Mouse (Mus musculus) heart, adult 2 months (tissue): ENCODE measurements around the gene Doc2g. TPM values are rescaled to one million over a fixed set of nuclear protein-coding genes. Genes with fewer than 3 reads are reported as not detected.
A peak's percentile ranks its signal among the peaks of the same experiment; 100 is the strongest.

Source experiments
- DNase-seq, 2 experiments: peaks; one replicate each; pipeline ENCODE4 v3.0.0; 2021
- H3K27ac ChIP-seq: fragments of 200-600 bp; 2 replicates; pipeline ENCODE4 v1.8.1; 2022
- H3K27me3 ChIP-seq: fragments of 200-500 bp; 2 replicates; pipeline ENCODE4 v1.6.1; 2012; ENCODE audit warnings: mild to moderate bottlenecking, low read length, inconsistent platforms, mixed read lengths; ENCODE audit not compliant: control insufficient read depth, insufficient read depth
- H3K36me3 ChIP-seq: fragments of 200-500 bp; 2 replicates; pipeline ENCODE4 v1.6.1; 2012; ENCODE audit warnings: low read length, inconsistent platforms; ENCODE audit not compliant: control insufficient read depth, insufficient read depth
- H3K4me1 ChIP-seq: fragments of 200-500 bp; 2 replicates; pipeline ENCODE4 v1.6.1; 2011; ENCODE audit warnings: low read length; ENCODE audit not compliant: control insufficient read depth, insufficient read depth
- H3K4me3 ChIP-seq: fragments of 200-600 bp; 2 replicates; pipeline ENCODE4 v1.8.1; 2022
- H3K79me2 ChIP-seq: fragments of 200-500 bp; replicated peaks from 2 replicates; pipeline ENCODE4 v1.6.1; 2012; ENCODE audit warnings: mild to moderate bottlenecking, inconsistent platforms, low read length, moderate library complexity, mixed read lengths; ENCODE audit not compliant: control insufficient read depth, insufficient read depth
- H3K9ac ChIP-seq: fragments of 200-500 bp; 2 replicates; pipeline ENCODE4 v1.6.1; 2012; ENCODE audit warnings: low read depth, mild to moderate bottlenecking, control low read depth, inconsistent platforms, low read length, mixed read lengths
- CTCF ChIP-seq: fragments of 200-600 bp; IDR thresholded peaks from 2 replicates; pipeline ENCODE4 v1.8.1; 2022; ENCODE audit warnings: antibody characterized with exemption, mild to moderate bottlenecking, moderate library complexity
- EP300 ChIP-seq: fragments of 200-500 bp; IDR thresholded peaks from 2 replicates; pipeline ENCODE4 v1.6.1; 2011; ENCODE audit warnings: low read depth, low read length, control low read depth; ENCODE audit not compliant: insufficient read depth
- POLR2A ChIP-seq: fragments of 200-500 bp; IDR thresholded peaks from 2 replicates; pipeline ENCODE4 v1.6.1; 2011; ENCODE audit warnings: mild to moderate bottlenecking, low read depth, low read length, control low read depth; ENCODE audit not compliant: insufficient read depth
- WGBS: fragments of 180-500 bp; shearing (Covaris S2); methylation state at CpG from one replicate; pipeline ENCODE4 v1.1.7; 2018; 5-methylcytosine and 5-hydroxymethylcytosine counted together
- intact Hi-C: fragments of 180-260 bp; cut with DNase I; formaldehyde crosslinking; loops from one replicate; pipeline ENCODE4 v1.15.1; 2025
- polyA plus RNA-seq: library from polyadenylated mRNA; depleted of rRNA; stranded (reverse); fragments of >200 nt; gene quantifications from 2 replicates; pipeline ENCODE4 v1.2.3, GENCODE M21; 2012
- total RNA-seq, 2 experiments: library from RNA; stranded (reverse); gene quantifications; 2 replicates each; pipeline ENCODE4 v1.2.3; 2021

Doc2g gene
- total and polyA plus RNA-seq, 3 experiments, result 193 to 597 (median 236) TPM

DNA sequence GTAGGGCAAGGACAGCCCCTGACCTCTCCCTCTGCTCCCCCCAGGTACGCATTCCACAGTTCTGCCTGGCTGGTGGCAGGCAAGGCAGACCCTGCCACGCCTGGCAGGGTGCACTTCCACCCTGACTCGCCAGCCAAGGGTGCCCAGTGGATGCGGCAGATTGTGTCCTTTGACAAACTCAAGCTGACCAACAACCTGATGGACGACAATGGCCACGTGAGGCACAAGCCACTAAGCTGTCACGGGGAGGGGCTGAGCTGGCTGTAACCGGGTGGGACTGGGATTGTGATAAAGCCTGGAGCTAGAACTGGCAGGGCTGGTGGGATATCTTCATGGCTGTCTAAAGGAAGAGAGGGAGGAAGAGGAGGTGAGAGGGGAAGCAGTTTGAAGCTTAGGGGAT is 5.9 kb upstream of the Doc2g start:
- no peaks in the 10 kb centered on the region for H3K27me3 ChIP-seq
- intact Hi-C loops, result no loop called here

GRCm38 (mm10) chr19:3998335-3998734 is 4.8 kb upstream of the Doc2g start:
- H3K9ac ChIP-seq, result no peak overlapping the region
- 81% methylated on average over 8 of the region's 8 CpGs for WGBS
- no peak for TF ChIP-seq CTCF
- no peak for TF ChIP-seq POLR2A
- TF ChIP-seq EP300, result no peak

More for the DNA sequence above, 5.9 kb upstream of the Doc2g start:
- no peak for TF ChIP-seq CTCF
- Histone ChIP-seq H3K27ac (no peak overlapping the region), H3K36me3 (no peaks in the 10 kb centered on the region), H3K4me1 (peaks cover 5% of the 10 kb centered on the region; the same call in 1 of the 2 replicates), H3K79me2 (no peaks in the 10 kb centered on the region), H3K4me3 (no peak overlapping the region), H3K9ac (no peak overlapping the region)
- DNase-seq, result no peak
- 48% methylated on average over 8 of the region's 8 CpGs for WGBS

DNA sequence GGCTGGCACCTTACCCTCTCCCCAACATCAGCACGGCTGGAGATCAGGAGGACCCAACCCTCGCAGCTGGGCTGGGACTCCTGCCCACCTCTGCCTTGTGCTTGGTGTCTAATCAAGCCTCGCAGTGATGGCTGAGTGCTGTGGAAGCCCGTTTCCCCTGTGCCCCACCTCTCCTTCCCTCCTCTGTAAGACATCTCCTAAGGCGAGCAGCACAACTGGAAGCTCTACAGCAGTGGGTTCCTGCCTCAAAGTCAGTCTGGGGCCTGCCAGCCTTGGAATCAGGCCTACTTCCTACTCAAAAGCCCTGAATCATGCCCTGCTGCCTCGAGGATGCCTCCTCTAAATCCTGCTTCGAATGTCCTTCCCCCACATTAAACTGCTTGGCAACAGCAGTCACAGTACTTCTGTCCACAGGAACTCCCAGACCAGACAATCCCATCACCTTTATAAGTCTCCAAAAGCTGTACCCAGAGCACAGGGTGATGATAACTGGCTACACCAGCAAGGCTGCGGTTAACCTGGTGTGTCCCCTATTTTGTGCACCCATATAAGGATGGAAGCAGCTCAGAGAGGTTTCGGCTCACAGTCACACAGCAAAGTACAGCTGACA is 3.9 kb upstream of the Doc2g start:
- TF ChIP-seq EP300, result no peak
- Histone ChIP-seq H3K79me2 (no peaks in the 10 kb centered on the region), H3K9ac (peak overlapping the region; percentile 14; the same call in 1 of the 2 replicates), H3K4me1 (peaks cover 8% of the 10 kb centered on the region), H3K27ac (peak overlapping the region; percentile 94), H3K36me3 (no peaks in the 10 kb centered on the region), H3K4me3 (peak overlapping the region; percentile 77), H3K27me3 (no peaks in the 10 kb centered on the region)
- no peak for DNase-seq
- intact Hi-C loops, result no loop called here
- WGBS, result 70% methylated on average over 9 of the region's 9 CpGs

More at GRCm38 (mm10) chr19:3998335-3998734, 4.8 kb upstream of the Doc2g start:
- Histone ChIP-seq H3K79me2 (no peaks in the 10 kb centered on the region), H3K27me3 (no peaks in the 10 kb centered on the region), H3K4me1 (peaks cover 8% of the 10 kb centered on the region), H3K4me3 (no peak overlapping the region), H3K36me3 (no peaks in the 10 kb centered on the region), H3K27ac (no peak overlapping the region)
- intact Hi-C loops, result no loop called here
- no peak for DNase-seq

DNA sequence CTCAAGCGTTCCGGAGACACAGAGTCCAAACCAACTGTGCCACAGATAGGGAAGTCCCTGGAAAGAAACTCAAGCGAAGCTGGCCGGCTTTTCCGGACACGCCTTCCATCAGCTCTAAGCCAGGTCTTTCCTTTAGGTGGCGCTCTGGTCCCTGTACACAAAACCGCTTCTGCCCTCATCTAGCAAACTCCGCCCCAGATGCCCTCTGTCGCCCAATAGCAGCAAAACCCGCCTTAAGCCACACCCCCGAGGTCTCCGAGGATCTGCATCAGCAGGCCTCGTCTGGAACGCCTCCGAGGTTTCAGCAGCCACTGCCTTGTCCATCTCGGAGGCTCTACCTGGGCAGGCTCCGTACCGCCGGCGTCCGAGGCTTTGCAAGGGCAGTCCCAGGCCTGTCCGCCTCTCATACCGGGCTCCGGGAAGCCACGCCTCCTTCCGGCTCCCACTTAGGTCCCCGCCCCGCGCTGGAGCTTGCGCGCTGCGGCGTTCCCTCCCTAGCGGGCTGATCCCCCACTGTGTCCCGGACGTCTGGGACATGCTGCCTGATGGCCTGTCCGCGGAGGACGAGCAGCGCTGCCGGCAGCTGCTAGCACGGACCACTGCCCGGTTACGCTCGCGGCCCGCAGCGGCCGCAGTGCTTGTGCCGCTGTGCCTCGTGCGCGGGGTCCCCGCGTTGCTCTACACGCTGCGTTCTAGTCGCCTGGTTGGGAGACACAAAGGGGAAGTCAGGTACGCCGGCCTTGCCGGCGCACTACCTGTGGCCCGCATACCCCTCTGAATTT is 2.8 kb upstream of the Doc2g start, which contains the start of the genes Nudt8 and Gm49405:
Nudt8 (plus strand) TSS at position 462 of the 782 bp plus-strand sequence.
Gm49405 (plus strand) TSS at position 508 of the 782 bp plus-strand sequence.
- DNase-seq, result peak; percentile 95 to 98
- H3K36me3 ChIP-seq, result no peaks in the 10 kb centered on the region
- peaks cover 8% of the 10 kb centered on the region for H3K4me1 ChIP-seq
- intact Hi-C loops, result loop anchor here (1.0 kb wide), 1 partner anchor 12 kb away; the partner anchor contains the start of gene Ndufv1
- peak within 1 kb of the TSS; percentile 94 for H3K27ac ChIP-seq
- H3K9ac ChIP-seq, result peak within 1 kb of the TSS; percentile 87
- WGBS, result under 1% methylated on average over 64 of the region's 64 CpGs
- peak within 1 kb of the TSS; percentile 77 for H3K4me3 ChIP-seq
- TF ChIP-seq CTCF, result peak; percentile 88
- TF ChIP-seq EP300, result peak; percentile 52; the same call in 1 of the 2 replicates
- peak; percentile 99 for TF ChIP-seq POLR2A
- H3K79me2 ChIP-seq, result no peaks in the 10 kb centered on the region
- H3K27me3 ChIP-seq, result no peaks in the 10 kb centered on the region

DNA sequence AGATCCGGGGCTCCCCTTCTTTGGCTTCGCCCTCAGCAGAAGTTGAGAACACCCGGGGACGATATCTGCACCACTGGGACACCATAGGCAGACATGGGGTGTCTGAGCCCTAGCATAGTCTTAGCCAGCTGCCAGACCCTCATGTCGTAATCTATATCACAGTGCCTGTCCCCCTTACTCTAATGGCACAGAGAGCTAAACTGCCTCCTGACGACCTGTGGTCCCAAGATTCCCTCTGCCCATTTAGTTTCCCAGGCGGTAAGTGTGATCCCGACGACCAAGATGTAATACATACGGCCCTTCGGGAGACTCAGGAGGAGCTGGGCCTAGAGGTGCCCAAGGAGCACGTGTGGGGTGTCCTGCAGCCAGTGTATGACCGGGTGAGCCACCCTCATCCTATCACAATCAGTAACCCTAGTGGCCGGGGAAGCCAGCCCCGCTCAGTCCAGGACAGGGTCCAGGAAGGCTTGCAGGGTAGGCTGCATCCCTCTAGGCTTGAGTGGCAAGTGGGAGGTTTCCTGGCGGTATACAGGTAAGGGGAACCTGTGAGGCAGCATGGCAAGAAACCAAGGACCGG is 2.1 kb upstream of the Doc2g start:
- TF ChIP-seq CTCF (no peak), EP300 (no peak), POLR2A (no peak)
- H3K36me3 ChIP-seq, result no peaks in the 10 kb centered on the region
- peak overlapping the region; percentile 77 for H3K4me3 ChIP-seq
- WGBS, result 24% methylated on average over 17 of the region's 17 CpGs
- H3K27ac ChIP-seq, result peak overlapping the region; percentile 94
- no peaks in the 10 kb centered on the region for H3K27me3 ChIP-seq
- H3K79me2 ChIP-seq, result no peaks in the 10 kb centered on the region
- H3K9ac ChIP-seq, result peak overlapping the region; percentile 87
- DNase-seq, result peak in 1 of 2 experiments; percentile 41
- H3K4me1 ChIP-seq, result peaks cover 8% of the 10 kb centered on the region
- intact Hi-C loops, result loop anchor here (1.0 kb wide), 1 partner anchor 11 kb away; the partner anchor contains the start of gene Ndufv1

- peaks cover 8% of the 10 kb centered on the region for H3K4me1 ChIP-seq
- H3K9ac ChIP-seq, result no peak overlapping the region
- H3K27ac ChIP-seq, result peak overlapping the region; percentile 55
- no peak for DNase-seq
- H3K79me2 ChIP-seq, result no peaks in the 10 kb centered on the region
- H3K27me3 ChIP-seq, result no peaks in the 10 kb centered on the region
- H3K4me3 ChIP-seq, result no peak overlapping the region
- WGBS, result 69% methylated on average over 5 of the region's 5 CpGs
- intact Hi-C loops, result no loop called here
- H3K36me3 ChIP-seq, result no peaks in the 10 kb centered on the region
- TF ChIP-seq CTCF, result no peak
- no peak for TF ChIP-seq EP300
- TF ChIP-seq POLR2A, result no peak
These were observed 1.4 kb upstream of the Doc2g start for GRCm38 (mm10) chr19:4001752-4002151.
